Mouse (Mus musculus) forebrain, embryonic 13.5 days (tissue): ENCODE results near the gene Chaf1a. TPM values are rescaled to one million over a fixed set of nuclear protein-coding genes. Genes with fewer than 3 reads are reported as not detected.

Experiments used
- ATAC-seq: fragments of 200-750 bp; cut with Nextera tagmentation; 2 replicates; pipeline ENCODE4 v1.8.0; 2017
- H3K27ac ChIP-seq: fragments of 300-500 bp; sonication (generic); 2 replicates; pipeline ENCODE4 v1.5.1; 2015; ENCODE audit warnings: inconsistent platforms, mild to moderate bottlenecking, moderate library complexity
- H3K27me3 ChIP-seq: fragments of 300-500 bp; sonication (generic); 2 replicates; pipeline ENCODE4 v1.6.1; 2015; ENCODE audit warnings: mild to moderate bottlenecking, inconsistent platforms
- H3K36me3 ChIP-seq: fragments of 300-500 bp; sonication (generic); 2 replicates; pipeline ENCODE4 v1.6.1; 2015; ENCODE audit warnings: mild to moderate bottlenecking, inconsistent platforms; ENCODE audit not compliant: poor library complexity, severe bottlenecking
- H3K4me1 ChIP-seq: fragments of 300-500 bp; sonication (generic); 2 replicates; pipeline ENCODE4 v1.6.1; 2015; ENCODE audit warnings: inconsistent platforms
- H3K4me2 ChIP-seq: fragments of 300-500 bp; sonication (generic); 2 replicates; pipeline ENCODE4 v1.6.1; 2015; ENCODE audit warnings: inconsistent platforms, mild to moderate bottlenecking, moderate library complexity
- H3K4me3 ChIP-seq: fragments of 300-500 bp; sonication (generic); 2 replicates; pipeline ENCODE4 v1.5.1; 2015; ENCODE audit warnings: mild to moderate bottlenecking, inconsistent platforms
- H3K9ac ChIP-seq: fragments of 300-500 bp; sonication (generic); 2 replicates; pipeline ENCODE4 v1.6.1; 2015; ENCODE audit warnings: mild to moderate bottlenecking, inconsistent platforms
- H3K9me3 ChIP-seq: fragments of 300-500 bp; sonication (generic); replicated peaks from 2 replicates; pipeline ENCODE4 v1.6.1; 2016; ENCODE audit warnings: inconsistent platforms
- WGBS: fragments of 180-500 bp; shearing (Covaris S2); methylation state at CpG from one replicate; pipeline ENCODE4 v1.1.7; 2015; 5-methylcytosine and 5-hydroxymethylcytosine counted together
- polyA plus RNA-seq: library from polyadenylated mRNA; unstranded; fragments of >200 nt; fragmentation: Nextera tagmentation; extraction: Ambion mirVana; gene quantifications from 2 replicates; pipeline ENCODE4 v1.2.1, GENCODE M21; 2015

The Chaf1a gene
- 22.0 and 26.7 TPM in 2 replicates for polyA plus RNA-seq

DNA sequence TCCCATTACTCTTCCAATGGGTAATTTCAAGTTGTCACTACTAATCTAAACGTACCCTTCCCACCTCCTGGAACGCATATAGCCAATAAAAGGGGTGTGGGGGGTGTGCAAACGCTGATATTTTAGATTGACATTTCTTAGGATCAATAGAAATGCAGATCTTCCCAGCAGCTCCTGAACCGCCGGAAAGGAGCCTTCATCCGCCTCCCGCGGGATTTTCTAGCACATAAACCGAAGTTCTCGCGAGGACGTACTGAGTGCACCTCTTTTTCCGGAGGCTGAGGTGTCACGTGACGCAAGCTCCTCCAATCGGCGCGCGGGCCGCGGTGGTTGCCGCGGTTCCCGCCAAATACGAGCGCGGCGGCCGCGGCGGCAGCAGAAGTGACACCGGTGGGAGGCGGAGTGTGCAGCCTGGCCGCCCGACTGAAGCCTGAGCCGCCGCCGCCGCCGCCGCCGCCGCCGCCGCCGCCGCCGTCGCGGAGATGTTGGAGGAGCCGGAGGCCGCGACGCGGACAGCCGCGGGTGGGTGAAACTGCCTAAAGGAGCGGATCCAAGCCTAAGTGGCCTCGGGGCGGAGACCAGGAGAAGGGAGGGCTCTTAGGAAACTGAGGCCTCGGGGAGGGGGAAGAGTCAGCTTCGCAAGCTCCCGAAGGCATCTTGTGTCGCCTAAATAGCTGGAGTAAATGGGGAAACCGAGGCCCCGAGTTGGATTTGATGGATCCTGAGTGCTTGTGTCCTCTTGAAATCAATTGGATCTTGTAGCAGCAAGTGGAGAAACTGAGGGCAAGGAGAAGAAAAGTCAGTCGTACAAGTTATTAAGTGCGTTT lies at the start of gene Chaf1a:
Gene Chaf1a (plus strand): TSS at position 410 of the 827 bp plus-strand sequence.
- WGBS = under 1% methylated on average over 53 of the region's 68 CpGs
- H3K27me3 ChIP-seq = no peaks in the 10 kb centered on the region
- peak within 1 kb of the TSS; percentile 79 for H3K4me3 ChIP-seq
- H3K27ac ChIP-seq = peak within 1 kb of the TSS; percentile 68
- no peaks in the 10 kb centered on the region for H3K9me3 ChIP-seq
- peaks cover 15% of the 10 kb centered on the region for H3K36me3 ChIP-seq
- peaks cover 36% of the 10 kb centered on the region for H3K4me1 ChIP-seq
- ATAC-seq = peak; percentile 87
- H3K9ac ChIP-seq = peak within 1 kb of the TSS; percentile 84
- peak within 1 kb of the TSS; percentile 88 for H3K4me2 ChIP-seq

DNA sequence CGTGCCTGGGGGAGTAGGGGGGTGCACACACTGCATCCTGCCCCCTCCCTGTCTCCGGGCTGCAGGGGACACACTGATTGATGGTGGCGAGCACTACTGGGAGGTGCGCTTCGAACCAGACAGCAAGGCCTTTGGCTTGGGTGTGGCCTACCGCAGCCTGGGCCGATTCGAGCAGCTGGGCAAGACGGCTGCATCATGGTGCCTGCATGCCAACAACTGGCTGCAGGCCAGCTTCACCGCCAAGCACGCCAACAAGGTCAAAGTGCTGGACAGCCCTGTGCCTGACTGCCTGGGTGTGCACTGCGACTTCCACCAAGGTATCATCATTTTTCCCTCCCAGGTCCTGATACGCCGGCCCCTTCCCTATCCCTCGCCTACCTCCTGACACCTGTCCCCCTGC lies 44.2 kb upstream of the Chaf1a start:
- Histone ChIP-seq H3K9ac (no peak overlapping the region), H3K36me3 (peaks cover 53% of the 10 kb centered on the region), H3K9me3 (no peaks in the 10 kb centered on the region), H3K4me2 (no peak overlapping the region), H3K27me3 (peaks cover 14% of the 10 kb centered on the region), H3K4me3 (no peak overlapping the region), H3K4me1 (peaks cover 10% of the 10 kb centered on the region), H3K27ac (no peak overlapping the region)
- 91% methylated on average over 15 of the region's 15 CpGs for WGBS
- no peak for ATAC-seq

GRCm38 (mm10) chr17:55999794-56000499 lies 40.3 kb upstream of the Chaf1a start:
- H3K4me2 ChIP-seq = peak overlapping the region; percentile 17; the same call in 1 of the 2 replicates
- WGBS = 9% methylated on average over 30 of the region's 30 CpGs
- no peaks in the 10 kb centered on the region for H3K4me1 ChIP-seq
- H3K4me3 ChIP-seq = no peak overlapping the region
- H3K36me3 ChIP-seq = peaks cover 21% of the 10 kb centered on the region
- no peak overlapping the region for H3K9ac ChIP-seq
- ATAC-seq = no peak
- H3K9me3 ChIP-seq = no peaks in the 10 kb centered on the region
- peaks cover 24% of the 10 kb centered on the region for H3K27me3 ChIP-seq
- no peak overlapping the region for H3K27ac ChIP-seq

DNA sequence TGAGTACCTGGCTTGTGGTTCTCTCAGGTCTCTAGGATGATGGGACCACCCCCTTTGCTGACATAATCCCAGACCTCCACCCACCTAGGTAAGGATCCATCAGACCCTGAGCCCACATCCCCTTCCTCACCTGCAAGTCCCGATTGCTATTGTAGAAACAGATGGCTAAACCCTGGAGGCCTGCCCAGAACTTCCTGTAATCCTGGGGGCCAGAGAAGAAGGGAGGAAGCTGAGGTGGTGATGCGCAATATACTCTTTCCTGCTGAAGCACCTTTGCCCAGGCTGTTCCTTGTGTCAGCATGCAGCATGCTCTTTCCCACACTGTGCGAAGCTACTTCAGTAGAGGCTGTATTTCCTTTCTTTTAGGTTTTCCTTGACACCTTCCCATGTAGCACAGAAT lies 37.2 kb upstream of the Chaf1a start:
- ATAC-seq = no peak
- 81% methylated on average over 3 of the region's 3 CpGs for WGBS
- no peak overlapping the region for H3K4me3 ChIP-seq
- H3K36me3 ChIP-seq = no peaks in the 10 kb centered on the region
- peaks cover 28% of the 10 kb centered on the region for H3K27me3 ChIP-seq
- H3K4me1 ChIP-seq = peaks cover 4% of the 10 kb centered on the region
- no peak overlapping the region for H3K27ac ChIP-seq
- H3K4me2 ChIP-seq = no peak overlapping the region
- H3K9me3 ChIP-seq = no peaks in the 10 kb centered on the region
- H3K9ac ChIP-seq = no peak overlapping the region

- Histone ChIP-seq H3K27me3 (peaks cover 18% of the 10 kb centered on the region), H3K4me3 (no peak within 1 kb of the TSS), H3K4me2 (no peak within 1 kb of the TSS), H3K9ac (no peak within 1 kb of the TSS), H3K36me3 (no peaks in the 10 kb centered on the region), H3K27ac (no peak within 1 kb of the TSS), H3K4me1 (peaks cover 13% of the 10 kb centered on the region), H3K9me3 (no peaks in the 10 kb centered on the region)
- 48% methylated on average over 10 of the region's 13 CpGs for WGBS
- no peak for ATAC-seq
Measured at GRCm38 (mm10) chr17:56005415-56006061, 34.7 kb upstream of the Chaf1a start, which contains the start of the genes Stap2 and Mpnd. Stap2 (minus strand) TSS chr17:56005584. Mpnd (plus strand) TSS chr17:56005711.

DNA sequence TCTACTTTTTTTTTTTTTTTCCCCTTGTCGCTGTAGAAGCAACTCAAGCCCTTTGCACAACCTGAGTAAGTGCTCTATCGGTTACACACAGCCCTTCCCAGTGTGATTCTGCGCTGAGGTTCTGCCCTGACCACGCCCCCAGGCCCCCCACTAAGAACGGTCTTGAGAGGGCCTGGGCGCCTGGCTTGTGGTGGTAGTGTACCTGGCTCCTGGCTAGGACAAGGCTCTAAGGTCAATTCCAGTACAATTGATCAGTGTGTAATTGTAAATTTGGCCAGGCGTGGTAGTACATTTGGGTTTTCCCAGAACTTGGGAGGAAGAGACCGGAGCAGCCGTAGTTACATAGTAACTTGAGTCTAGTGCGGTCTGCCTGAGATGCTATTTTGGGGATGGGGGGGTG lies 33.3 kb upstream of the Chaf1a start:
- no peaks in the 10 kb centered on the region for H3K9me3 ChIP-seq

GRCm38 (mm10) chr17:56007444-56008355 lies 32.5 kb upstream of the Chaf1a start:
- ATAC-seq = no peak
- Histone ChIP-seq H3K9me3 (no peaks in the 10 kb centered on the region), H3K4me2 (peak overlapping the region; percentile 92), H3K4me1 (peaks cover 25% of the 10 kb centered on the region), H3K9ac (peak overlapping the region; percentile 52), H3K27ac (peak overlapping the region; percentile 95), H3K36me3 (peaks cover 17% of the 10 kb centered on the region), H3K27me3 (peaks cover 10% of the 10 kb centered on the region; the same call in 1 of the 2 replicates), H3K4me3 (peak overlapping the region; percentile 69)
- WGBS = 35% methylated on average over 14 of the region's 14 CpGs

More for the DNA sequence above, 33.3 kb upstream of the Chaf1a start:
- H3K4me3 ChIP-seq = no peak overlapping the region
- no peak overlapping the region for H3K9ac ChIP-seq
- 57% methylated on average over 10 of the region's 10 CpGs for WGBS
- H3K36me3 ChIP-seq = peaks cover 10% of the 10 kb centered on the region
- no peak for ATAC-seq
- H3K4me1 ChIP-seq = peaks cover 25% of the 10 kb centered on the region
- peaks cover 12% of the 10 kb centered on the region; the same call in 1 of the 2 replicates for H3K27me3 ChIP-seq
- H3K4me2 ChIP-seq = no peak overlapping the region
- H3K27ac ChIP-seq = no peak overlapping the region

- H3K4me2 ChIP-seq = peak overlapping the region; percentile 92
- ATAC-seq = peak; percentile 96
- under 1% methylated on average over 21 of the region's 21 CpGs for WGBS
- peak overlapping the region; percentile 95 for H3K27ac ChIP-seq
- H3K36me3 ChIP-seq = peaks cover 25% of the 10 kb centered on the region
- 0 out of 2 replicates have a peak, but pooled peaks cover 4% of the 10 kb centered on the region for H3K27me3 ChIP-seq
- peaks cover 25% of the 10 kb centered on the region for H3K4me1 ChIP-seq
- peak overlapping the region; percentile 69 for H3K4me3 ChIP-seq
- H3K9me3 ChIP-seq = no peaks in the 10 kb centered on the region
- H3K9ac ChIP-seq = peak overlapping the region; percentile 77
Measured at GRCm38 (mm10) chr17:56008356-56009087, 31.7 kb upstream of the Chaf1a start.

DNA sequence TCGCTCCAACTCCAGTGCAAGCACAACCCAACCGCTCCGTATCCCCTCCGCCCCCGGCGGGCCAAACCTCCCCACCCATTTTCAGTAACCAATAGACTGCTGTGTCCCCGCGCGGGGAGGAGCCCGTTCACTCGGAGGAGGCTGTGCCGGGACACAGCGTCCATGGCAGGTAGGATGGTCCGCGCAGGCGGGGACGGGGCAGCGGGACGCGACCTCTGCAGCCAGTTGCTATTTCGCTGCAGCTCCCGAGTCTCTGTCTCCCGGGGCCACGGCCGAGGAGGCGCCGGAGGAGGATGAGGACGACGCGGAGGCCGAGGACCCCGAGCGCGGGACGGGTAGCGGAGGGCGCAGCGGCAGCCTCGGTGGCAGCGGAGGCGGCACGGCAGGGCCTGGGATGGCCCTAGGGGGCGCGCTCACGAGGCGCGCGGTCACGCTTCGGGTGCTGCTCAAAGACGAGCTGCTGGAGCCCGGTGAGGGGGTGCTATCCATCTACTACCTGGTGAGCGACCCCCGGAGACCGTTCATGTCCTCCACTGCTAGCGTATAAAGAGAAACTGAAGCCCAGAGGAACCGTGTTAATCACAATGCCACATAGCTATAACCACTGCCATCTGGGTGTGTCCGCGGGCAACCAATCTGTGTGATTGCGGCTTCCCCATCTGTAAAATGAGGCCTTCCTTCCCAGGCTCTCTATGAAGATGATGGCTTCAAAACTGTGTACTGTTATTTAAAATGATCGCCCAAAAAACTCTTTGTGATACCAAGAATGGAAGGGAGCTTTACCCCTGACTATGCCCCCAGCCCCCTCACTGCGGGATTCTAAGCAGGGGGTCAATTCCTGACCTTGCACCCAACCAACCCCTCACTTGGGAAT lies 30.9 kb upstream of the Chaf1a start:
- peak overlapping the region; percentile 69 for H3K4me3 ChIP-seq
- peak overlapping the region; percentile 92 for H3K4me2 ChIP-seq
- H3K9me3 ChIP-seq = no peaks in the 10 kb centered on the region
- H3K27me3 ChIP-seq = 0 out of 2 replicates have a peak, but pooled peaks cover 4% of the 10 kb centered on the region
- peak overlapping the region; percentile 77 for H3K9ac ChIP-seq
- H3K4me1 ChIP-seq = peaks cover 25% of the 10 kb centered on the region
- ATAC-seq = peak; percentile 93
- 1% methylated on average over 61 of the region's 62 CpGs for WGBS
- H3K36me3 ChIP-seq = peaks cover 33% of the 10 kb centered on the region
- peak overlapping the region; percentile 95 for H3K27ac ChIP-seq

DNA sequence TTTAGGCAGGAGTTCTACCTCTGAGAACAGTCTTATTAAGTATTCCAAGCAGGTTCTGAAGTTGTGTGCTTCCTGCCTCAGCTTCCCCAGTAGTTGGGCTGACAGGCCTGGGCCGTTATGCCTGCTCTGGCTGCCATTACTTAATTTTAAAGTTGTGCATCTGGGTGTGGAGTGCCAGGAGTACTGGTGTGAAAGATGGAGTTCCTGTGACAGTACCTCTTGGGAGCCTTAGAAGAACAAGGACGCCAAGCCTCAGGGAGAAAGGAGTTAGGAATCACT lies 30.3 kb upstream of the Chaf1a start:
- Histone ChIP-seq H3K4me3 (peak overlapping the region; percentile 69), H3K36me3 (peaks cover 38% of the 10 kb centered on the region), H3K9ac (peak overlapping the region; percentile 77), H3K27me3 (0 out of 2 replicates have a peak, but pooled peaks cover 4% of the 10 kb centered on the region), H3K4me1 (peaks cover 25% of the 10 kb centered on the region), H3K27ac (peak overlapping the region; percentile 95; the same call in 1 of the 2 replicates), H3K4me2 (peak overlapping the region; percentile 92), H3K9me3 (no peaks in the 10 kb centered on the region)
- no peak for ATAC-seq
- WGBS = 34% methylated on average over 2 of the region's 2 CpGs
